Mouse (Mus musculus) midbrain, embryonic 15.5 days (tissue): ENCODE data around the gene Meis1. TPM values are rescaled to one million over a fixed set of nuclear protein-coding genes. Genes with fewer than 3 reads are reported as not detected.

ENCODE experiments used
- ATAC-seq: fragments of 200-750 bp; cut with Nextera tagmentation; replicated peaks from 2 replicates; pipeline ENCODE4 v1.8.0; 2017; ENCODE audit warnings: moderate TSS enrichment
- H3K27ac ChIP-seq: fragments of 300-500 bp; sonication (generic); 2 replicates; pipeline ENCODE4 v1.5.1; 2015; ENCODE audit warnings: mild to moderate bottlenecking, inconsistent platforms
- H3K27me3 ChIP-seq: fragments of 300-500 bp; sonication (generic); replicated peaks from 2 replicates; pipeline ENCODE4 v1.6.1; 2015; ENCODE audit warnings: inconsistent platforms
- H3K36me3 ChIP-seq: fragments of 300-500 bp; sonication (generic); replicated peaks from 2 replicates; pipeline ENCODE4 v1.6.1; 2015; ENCODE audit warnings: inconsistent platforms
- H3K4me1 ChIP-seq: fragments of 300-500 bp; sonication (generic); 2 replicates; pipeline ENCODE4 v1.6.1; 2015; ENCODE audit warnings: inconsistent platforms
- H3K4me2 ChIP-seq: fragments of 300-500 bp; sonication (generic); 2 replicates; pipeline ENCODE4 v1.6.1; 2015; ENCODE audit warnings: inconsistent platforms, mild to moderate bottlenecking, moderate library complexity
- H3K4me3 ChIP-seq: fragments of 300-500 bp; sonication (generic); 2 replicates; pipeline ENCODE4 v1.5.1; 2015; ENCODE audit warnings: mild to moderate bottlenecking, inconsistent platforms
- H3K9ac ChIP-seq: fragments of 300-500 bp; sonication (generic); 2 replicates; pipeline ENCODE4 v1.6.1; 2015; ENCODE audit warnings: mild to moderate bottlenecking, inconsistent platforms
- H3K9me3 ChIP-seq: fragments of 300-500 bp; sonication (generic); 2 replicates; pipeline ENCODE4 v1.6.1; 2016; ENCODE audit warnings: inconsistent platforms
- WGBS: fragments of 180-500 bp; shearing (Covaris S2); methylation state at CpG from one replicate; pipeline ENCODE4 v1.1.7; 2015; ENCODE audit warnings: mixed read lengths; 5-methylcytosine and 5-hydroxymethylcytosine counted together
- polyA plus RNA-seq: library from polyadenylated mRNA; unstranded; fragments of >200 nt; fragmentation: Nextera tagmentation; extraction: Ambion mirVana; gene quantifications from 2 replicates; pipeline ENCODE4 v1.2.1, GENCODE M21; 2015

Gene Meis1
- polyA plus RNA-seq, 1 experiment from 2014 or later: 38.5 TPM

DNA sequence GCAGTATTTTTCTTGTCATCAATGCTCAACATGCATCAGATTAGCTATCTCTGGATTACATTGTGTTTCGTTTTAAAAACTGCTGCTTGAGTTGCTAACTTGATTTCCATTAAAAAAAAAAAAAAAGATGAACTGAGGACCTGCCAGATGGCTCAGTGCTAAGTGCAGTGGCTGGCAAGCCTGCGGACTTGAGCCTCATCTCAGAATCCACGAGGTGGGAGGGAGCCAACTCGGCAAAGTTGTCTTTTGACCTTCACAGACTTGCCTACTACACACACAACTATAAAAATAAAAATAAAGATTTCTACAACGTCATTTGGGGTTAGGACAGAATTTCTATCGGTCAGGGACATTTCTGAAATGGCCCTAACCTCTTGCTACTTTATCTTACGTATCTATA lies 62.8 kb downstream of the Meis1 start:
- Histone ChIP-seq H3K4me2 (no peak overlapping the region), H3K9me3 (no peaks in the 10 kb centered on the region), H3K4me1 (peaks cover 11% of the 10 kb centered on the region), H3K4me3 (no peak overlapping the region), H3K36me3 (no peaks in the 10 kb centered on the region), H3K27me3 (no peaks in the 10 kb centered on the region), H3K9ac (no peak overlapping the region), H3K27ac (no peak overlapping the region)
- no peak for ATAC-seq
- 65% methylated on average over 7 of the region's 7 CpGs for WGBS

DNA sequence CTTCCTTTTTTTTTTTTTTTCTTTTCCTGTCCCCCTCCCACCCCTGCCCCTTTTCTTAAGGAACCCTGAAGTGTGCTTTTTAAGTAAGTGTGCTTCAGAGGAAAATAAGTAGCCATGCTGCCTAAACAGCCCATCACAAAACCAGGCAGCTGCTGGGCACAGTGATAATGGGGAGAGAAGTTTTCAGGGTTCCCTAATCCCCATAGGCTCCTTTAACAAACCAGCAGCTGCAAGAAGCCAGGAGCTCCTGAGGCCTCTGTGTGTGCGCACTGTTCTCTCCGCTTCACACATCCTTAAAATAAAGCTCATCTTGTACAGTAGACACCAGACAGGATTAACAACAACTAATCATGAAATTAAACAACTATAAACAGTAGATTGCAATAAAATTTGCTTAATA lies 63.9 kb downstream of the Meis1 start:
- Histone ChIP-seq H3K9ac (no peak overlapping the region), H3K4me1 (peaks cover 11% of the 10 kb centered on the region), H3K4me2 (no peak overlapping the region), H3K36me3 (no peaks in the 10 kb centered on the region), H3K27ac (no peak overlapping the region), H3K9me3 (no peaks in the 10 kb centered on the region), H3K4me3 (no peak overlapping the region), H3K27me3 (no peaks in the 10 kb centered on the region)
- no peak for ATAC-seq
- 37% methylated on average over 2 of the region's 2 CpGs for WGBS

DNA sequence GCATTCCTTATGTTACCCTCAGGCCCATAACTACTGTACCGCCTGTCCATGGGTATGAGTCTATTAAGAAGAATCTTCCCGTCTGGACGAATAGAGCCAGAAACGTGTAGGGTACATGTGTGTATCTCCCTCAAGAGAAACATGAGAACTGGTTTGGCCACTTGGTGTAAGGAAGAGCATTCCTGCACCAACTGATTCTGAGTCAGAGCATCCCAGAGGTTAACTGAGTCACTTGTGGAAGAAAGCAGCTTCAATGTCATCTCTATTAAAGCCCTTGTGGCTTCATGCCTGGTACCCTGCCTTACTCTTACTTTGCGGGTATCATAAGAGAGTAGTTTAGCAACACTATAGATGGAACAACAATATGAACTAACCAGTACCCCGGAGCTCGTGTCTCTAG lies 64.9 kb downstream of the Meis1 start:
- H3K4me1 ChIP-seq: peaks cover 11% of the 10 kb centered on the region
- H3K9ac ChIP-seq: no peak overlapping the region
- no peaks in the 10 kb centered on the region for H3K27me3 ChIP-seq
- no peak overlapping the region for H3K4me2 ChIP-seq
- no peak overlapping the region for H3K27ac ChIP-seq
- no peak for ATAC-seq
- no peaks in the 10 kb centered on the region for H3K36me3 ChIP-seq
- no peak overlapping the region for H3K4me3 ChIP-seq
- no peaks in the 10 kb centered on the region for H3K9me3 ChIP-seq
- 90% methylated on average over 7 of the region's 7 CpGs for WGBS

DNA sequence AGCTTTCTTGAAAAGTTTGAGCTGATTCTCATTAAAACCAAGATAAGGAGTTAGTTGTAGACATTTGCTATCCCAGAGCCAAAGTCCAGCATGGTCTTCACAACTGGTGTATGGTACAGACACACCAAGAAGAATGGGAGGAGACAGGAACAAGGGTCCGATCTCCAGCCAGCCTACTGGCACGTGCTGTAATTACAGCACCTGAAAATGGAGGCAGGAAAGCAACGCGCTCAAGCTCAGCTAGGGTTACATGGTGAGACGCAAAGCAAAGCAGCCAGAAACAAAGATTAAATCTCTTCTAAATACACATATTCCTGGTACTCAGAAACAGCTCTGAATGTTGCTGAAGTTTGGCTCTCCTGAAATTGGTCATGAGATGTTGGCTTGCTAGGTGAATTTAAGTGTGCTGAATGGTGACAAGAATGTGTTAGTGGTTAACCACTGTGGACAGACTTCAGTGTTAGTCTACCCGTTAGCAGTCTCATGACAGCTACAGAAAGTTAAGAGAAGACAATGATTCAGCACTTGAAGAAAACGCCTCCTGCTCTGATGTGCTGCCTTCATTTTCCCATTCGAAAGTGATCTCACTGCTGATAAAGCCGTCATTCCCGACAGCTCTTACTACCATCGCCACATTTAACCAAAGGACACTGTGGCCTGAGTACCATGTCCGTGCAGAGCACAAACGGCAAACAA lies 70.0 kb downstream of the Meis1 start:
- Histone ChIP-seq H3K27ac (no peak overlapping the region), H3K4me1 (peaks cover 13% of the 10 kb centered on the region)
- WGBS: 77% methylated on average over 13 of the region's 13 CpGs

DNA sequence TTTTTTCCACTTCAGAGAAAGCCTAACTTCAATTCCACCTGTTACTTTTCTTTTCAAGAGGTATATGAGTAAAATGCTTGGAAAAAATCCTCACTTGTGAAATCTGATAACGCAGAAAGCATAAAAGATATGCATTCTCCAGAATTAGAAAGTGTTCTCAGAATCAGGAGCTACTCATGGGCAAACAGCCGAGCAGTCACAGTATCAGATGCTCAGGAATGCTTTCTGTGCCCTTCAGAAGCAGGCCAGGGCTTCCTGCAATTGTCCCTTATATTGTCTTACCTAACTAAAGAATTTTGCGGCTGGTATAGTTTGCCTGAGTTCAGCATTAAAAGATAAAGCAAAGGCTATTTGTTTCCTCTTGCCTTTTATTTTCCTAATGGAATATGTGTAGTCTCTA lies 71.4 kb downstream of the Meis1 start:
- H3K4me3 ChIP-seq: no peak overlapping the region
- H3K4me1 ChIP-seq: peaks cover 13% of the 10 kb centered on the region
- H3K27me3 ChIP-seq: no peaks in the 10 kb centered on the region
- no peak overlapping the region for H3K27ac ChIP-seq
- no peaks in the 10 kb centered on the region for H3K36me3 ChIP-seq
- H3K9ac ChIP-seq: no peak overlapping the region
- ATAC-seq: no peak
- WGBS: 80% methylated on average over 3 of the region's 3 CpGs
- H3K9me3 ChIP-seq: no peaks in the 10 kb centered on the region
- no peak overlapping the region for H3K4me2 ChIP-seq

More for the DNA sequence above, 70.0 kb downstream of the Meis1 start:
- ATAC-seq: no peak
- Histone ChIP-seq H3K4me3 (no peak overlapping the region), H3K4me2 (no peak overlapping the region), H3K36me3 (no peaks in the 10 kb centered on the region), H3K27me3 (no peaks in the 10 kb centered on the region), H3K9me3 (no peaks in the 10 kb centered on the region), H3K9ac (no peak overlapping the region)

DNA sequence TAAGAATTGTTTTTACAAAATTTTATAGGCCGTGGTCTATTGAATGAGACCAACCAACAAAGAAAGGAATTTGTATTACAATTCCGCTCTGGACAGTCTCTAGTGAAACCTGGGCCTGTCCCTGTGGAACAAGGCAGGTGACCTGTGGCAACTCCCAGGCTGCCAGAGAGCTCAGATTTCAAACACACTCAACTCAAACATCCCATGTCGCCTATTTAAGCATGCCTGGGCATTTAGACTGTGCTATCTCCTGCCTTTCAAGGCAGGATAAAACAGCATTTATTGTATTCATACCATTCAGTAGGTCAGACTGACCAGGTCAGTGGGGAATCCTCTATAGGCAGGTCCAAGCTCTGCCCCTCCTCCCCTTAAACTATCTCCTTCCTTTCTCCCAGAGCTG lies 73.0 kb downstream of the Meis1 start:
- H3K9me3 ChIP-seq: no peaks in the 10 kb centered on the region
- ATAC-seq: no peak
- H3K27me3 ChIP-seq: no peaks in the 10 kb centered on the region
- H3K4me1 ChIP-seq: peaks cover 17% of the 10 kb centered on the region
- 49% methylated on average over 3 of the region's 3 CpGs for WGBS
- 0 out of 2 replicates have a peak overlapping the region, but pooled peaks have one; percentile 16 for H3K27ac ChIP-seq
- H3K4me3 ChIP-seq: no peak overlapping the region
- H3K9ac ChIP-seq: no peak overlapping the region
- H3K36me3 ChIP-seq: no peaks in the 10 kb centered on the region
- H3K4me2 ChIP-seq: no peak overlapping the region

DNA sequence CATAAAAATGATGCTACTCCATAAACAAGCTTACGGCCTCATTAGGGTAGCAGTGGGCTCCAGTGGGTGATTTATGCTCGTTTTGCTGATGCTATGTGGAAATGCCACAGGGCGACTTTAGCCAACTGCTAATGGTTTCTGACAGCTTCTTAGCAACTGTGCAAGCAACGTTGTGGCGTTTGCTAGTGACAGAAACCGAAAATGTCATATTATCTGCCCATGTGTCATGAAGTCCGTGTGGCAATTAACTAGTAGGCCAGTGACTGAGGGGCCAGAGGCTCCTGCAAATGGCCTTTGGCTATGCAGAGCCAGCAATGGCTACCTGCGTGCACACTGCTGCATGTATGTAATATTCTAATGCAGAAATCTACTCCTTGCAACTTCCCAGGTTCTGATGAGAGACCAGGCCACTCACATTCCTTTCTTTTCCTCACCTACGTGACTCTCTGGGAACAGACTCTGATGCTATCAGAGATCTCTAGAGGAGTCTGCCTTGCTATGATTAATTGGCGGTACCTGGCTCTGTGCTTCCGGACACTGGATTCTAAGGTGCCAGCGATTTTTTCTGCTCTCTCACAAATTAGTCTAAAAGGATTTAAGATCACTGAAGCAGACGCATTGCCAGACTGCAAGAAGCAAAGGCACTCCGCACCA lies 73.7 kb downstream of the Meis1 start:
- H3K4me2 ChIP-seq: no peak overlapping the region
- H3K4me3 ChIP-seq: no peak overlapping the region
- 0 out of 2 replicates have a peak overlapping the region, but pooled peaks have one; percentile 16 for H3K27ac ChIP-seq
- H3K36me3 ChIP-seq: no peaks in the 10 kb centered on the region
- no peak overlapping the region for H3K9ac ChIP-seq
- no peaks in the 10 kb centered on the region for H3K9me3 ChIP-seq
- ATAC-seq: peak; percentile 70
- no peaks in the 10 kb centered on the region for H3K27me3 ChIP-seq
- 46% methylated on average over 14 of the region's 14 CpGs for WGBS
- peaks cover 17% of the 10 kb centered on the region for H3K4me1 ChIP-seq

DNA sequence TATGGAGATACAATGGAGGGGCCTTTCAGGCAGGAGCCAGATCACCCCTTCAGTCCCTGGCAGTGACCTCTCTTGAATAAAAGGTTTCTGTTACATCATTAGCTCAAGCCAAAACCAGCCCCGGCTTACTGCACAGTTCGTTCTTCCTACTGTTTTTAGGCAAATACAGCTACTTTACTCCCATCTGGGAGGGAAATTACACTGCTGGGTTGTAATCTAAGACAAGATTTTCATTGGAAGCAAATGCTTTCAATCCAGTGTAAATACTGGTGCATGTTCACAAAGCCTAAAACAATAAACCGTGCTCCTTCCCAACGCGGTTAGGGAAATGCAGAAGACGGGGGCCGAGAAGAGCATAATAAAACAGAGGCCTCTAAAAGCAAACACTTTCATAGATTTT lies 74.6 kb downstream of the Meis1 start:
- no peak for ATAC-seq
- Histone ChIP-seq H3K4me3 (no peak overlapping the region), H3K9me3 (no peaks in the 10 kb centered on the region), H3K4me1 (peaks cover 17% of the 10 kb centered on the region), H3K9ac (no peak overlapping the region), H3K4me2 (no peak overlapping the region), H3K27me3 (no peaks in the 10 kb centered on the region), H3K27ac (peak overlapping the region; percentile 31; the same call in 1 of the 2 replicates), H3K36me3 (no peaks in the 10 kb centered on the region)
- 58% methylated on average over 7 of the region's 7 CpGs for WGBS

DNA sequence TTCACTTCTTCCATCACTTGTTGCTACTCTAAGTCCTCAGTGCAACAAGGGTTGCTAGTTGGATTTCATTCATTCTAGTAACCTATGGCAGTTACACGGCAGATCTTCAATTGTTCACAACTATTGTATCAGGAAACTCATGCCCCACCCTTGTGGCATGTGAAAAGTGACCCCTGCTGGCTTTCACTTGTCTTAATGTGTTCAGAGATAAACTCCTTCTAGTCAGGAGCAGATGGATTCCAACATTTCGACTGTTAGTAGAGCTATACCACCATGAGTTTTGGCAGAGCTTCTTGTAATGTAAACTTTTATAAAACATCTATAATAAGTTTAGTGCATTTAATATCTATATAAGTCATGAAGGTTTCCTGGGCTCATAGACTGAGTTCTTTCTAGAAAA lies 75.8 kb downstream of the Meis1 start:
- no peak overlapping the region for H3K4me2 ChIP-seq
- H3K36me3 ChIP-seq: no peaks in the 10 kb centered on the region
- no peaks in the 10 kb centered on the region for H3K27me3 ChIP-seq
- no peak overlapping the region for H3K4me3 ChIP-seq
- peaks cover 17% of the 10 kb centered on the region for H3K4me1 ChIP-seq
- no peak overlapping the region for H3K9ac ChIP-seq
- no peak for ATAC-seq
- no peak overlapping the region for H3K27ac ChIP-seq
- no peaks in the 10 kb centered on the region for H3K9me3 ChIP-seq
- WGBS: 73% methylated on average over 2 of the region's 2 CpGs

DNA sequence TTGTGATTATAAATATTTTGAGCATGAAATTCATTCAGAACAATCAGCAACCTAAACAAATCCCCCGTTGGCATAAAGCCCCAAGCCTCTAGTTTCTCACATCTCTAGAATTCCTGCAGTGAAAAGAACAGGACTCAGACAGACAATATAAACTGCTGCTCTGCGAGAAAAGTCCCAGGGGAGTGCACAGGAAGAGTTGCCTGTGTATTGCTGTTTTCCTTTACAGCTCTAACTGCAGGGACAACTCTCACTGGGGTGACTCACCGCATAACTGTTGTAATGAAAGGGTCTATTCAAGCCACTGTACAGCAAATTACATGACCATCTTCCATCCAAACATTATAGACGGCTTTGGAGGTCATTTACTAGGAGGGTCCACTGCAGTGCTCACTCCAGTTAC lies 77.9 kb downstream of the Meis1 start:
- Histone ChIP-seq H3K9me3 (no peaks in the 10 kb centered on the region), H3K27me3 (no peaks in the 10 kb centered on the region), H3K4me2 (no peak overlapping the region), H3K4me3 (no peak overlapping the region), H3K9ac (no peak overlapping the region), H3K27ac (no peak overlapping the region), H3K4me1 (peaks cover 17% of the 10 kb centered on the region), H3K36me3 (no peaks in the 10 kb centered on the region)
- whole genome bisulfite sequencing: 25% methylated on average over 4 of the region's 4 CpGs
- no peak for ATAC-seq

DNA sequence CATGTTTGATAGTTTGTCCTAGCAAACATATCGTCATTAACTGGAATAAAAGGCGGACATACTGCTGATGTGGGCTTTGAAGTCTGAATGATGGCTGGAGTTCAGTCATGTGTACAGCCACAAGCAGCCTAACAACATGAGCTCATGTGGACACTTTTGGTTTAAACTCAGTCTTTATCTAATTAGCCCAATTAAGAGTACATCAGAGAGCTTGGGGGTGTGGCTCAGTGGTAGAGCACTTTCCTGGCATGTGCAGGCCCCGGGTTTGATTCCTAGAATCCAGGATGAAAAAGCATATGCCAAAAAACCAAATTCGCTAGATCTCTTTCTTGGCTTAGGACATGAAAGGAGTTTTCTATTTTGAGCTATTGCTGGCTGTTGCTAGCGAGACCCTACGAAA lies 83.9 kb downstream of the Meis1 start:
- Histone ChIP-seq H3K4me2 (no peak overlapping the region), H3K9ac (no peak overlapping the region), H3K27ac (no peak overlapping the region), H3K4me1 (peaks cover 23% of the 10 kb centered on the region), H3K9me3 (no peaks in the 10 kb centered on the region), H3K4me3 (no peak overlapping the region), H3K27me3 (no peaks in the 10 kb centered on the region), H3K36me3 (no peaks in the 10 kb centered on the region)
- ATAC-seq: no peak
- WGBS: 73% methylated on average over 6 of the region's 6 CpGs

DNA sequence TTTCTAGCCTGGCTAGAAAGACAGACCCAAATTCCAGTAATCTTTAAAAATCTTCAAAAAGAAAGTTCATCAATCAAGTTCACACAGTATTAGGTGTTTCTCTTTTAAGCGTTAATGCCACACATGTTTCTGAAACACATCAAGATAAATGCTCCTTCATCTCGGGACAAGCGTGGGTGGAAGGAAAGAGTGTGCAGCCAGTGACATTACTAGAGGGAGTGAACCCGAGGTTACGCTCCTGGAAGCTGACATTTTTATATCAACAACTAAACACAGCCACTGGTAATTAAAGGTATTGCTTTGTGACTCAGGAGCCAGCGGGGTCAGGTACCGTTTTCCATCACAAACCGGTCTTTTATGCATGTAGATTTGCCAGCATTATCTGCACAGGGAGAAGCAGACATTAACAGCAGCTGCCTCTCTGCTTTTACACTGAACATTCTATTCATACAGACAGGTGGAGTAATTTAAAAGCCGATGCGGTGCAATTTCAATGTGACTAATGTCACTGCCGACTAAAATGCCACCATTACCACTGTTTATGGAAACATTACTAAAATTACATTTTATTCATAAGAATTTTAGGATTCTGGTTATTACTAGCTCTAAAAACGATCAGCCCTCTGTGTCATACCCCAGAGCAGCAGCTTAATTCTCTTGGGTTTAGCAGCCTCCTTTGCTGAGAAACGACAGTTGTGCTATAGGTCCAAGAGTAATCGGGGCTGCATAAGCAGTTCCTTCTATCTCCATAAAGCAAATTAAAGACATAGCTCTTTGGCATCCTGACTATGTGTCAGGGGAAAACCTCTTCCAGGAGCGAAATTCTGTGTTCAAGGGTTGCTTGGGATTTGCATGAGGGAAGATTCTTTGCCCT lies 87.5 kb downstream of the Meis1 start:
- H3K27ac ChIP-seq: peak overlapping the region; percentile 54
- H3K4me3 ChIP-seq: no peak overlapping the region; the same call in 1 of the 2 replicates
- WGBS: 41% methylated on average over 15 of the region's 15 CpGs
- H3K36me3 ChIP-seq: no peaks in the 10 kb centered on the region
- H3K9me3 ChIP-seq: no peaks in the 10 kb centered on the region
- H3K4me2 ChIP-seq: peak overlapping the region; percentile 23
- ATAC-seq: peak; percentile 58; the same call in 1 of the 2 replicates
- peaks cover 29% of the 10 kb centered on the region for H3K4me1 ChIP-seq
- H3K27me3 ChIP-seq: no peaks in the 10 kb centered on the region
- no peak overlapping the region for H3K9ac ChIP-seq
